Mouse (Mus musculus): Measurements from ENCODE around the gene Gm37240. TPM values are rescaled to one million over a fixed set of nuclear protein-coding genes. Genes with fewer than 3 reads are reported as not detected.
A peak's percentile ranks its signal among the peaks of the same experiment; 100 is the strongest.
"Not testable (repeated sequence)": the region's sequence is repeated elsewhere in the genome, so short reads cannot be mapped to it uniquely, and the experiment has no call there.

Gm37240 gene
- total RNA-seq, 1 experiment = 1.2 TPM

GRCm38 (mm10) chr3:85573864-85574830 lies 313.2 kb downstream of the Gm37240 start, which contains the start of gene Gatb:
Gene Gatb, plus strand, starts transcription at chr3:85574119.
- in situ Hi-C loops (cut with MboI; ENCODE audit: low sequenced_read_pairs in 2 of 2, unreplicated experiment in 2 of 2) = no loop called here

GRCm38 (mm10) chr3:85573216-85573863 lies 314.0 kb downstream of the Gm37240 start:
- Histone ChIP-seq H3K9ac (ENCODE audit: insufficient read depth, low read depth, low read length, poor library complexity, severe bottlenecking) (no peak overlapping the region; the same call in 1 of the 2 replicates), H3K4me1 (ENCODE audit: control insufficient read depth in 2 of 2, insufficient read depth in 2 of 2, low read length in 2 of 2, poor library complexity in 1 of 2) (no peaks in the 10 kb centered on the region), H3K9me3 (ENCODE audit: control insufficient read depth, insufficient read depth, low read depth, low read length) (no peaks in the 10 kb centered on the region), H3K36me3 (ENCODE audit: control insufficient read depth, insufficient read depth, low read length, poor library complexity, severe bottlenecking) (no peaks in the 10 kb centered on the region), H3K27ac (ENCODE audit: insufficient read depth, low read depth, low read length, poor library complexity, severe bottlenecking) (no peak overlapping the region), H3K4me3 (ENCODE audit: insufficient read depth in 1 of 2, low read depth in 1 of 2, low read length in 2 of 2, poor library complexity in 1 of 2, severe bottlenecking in 1 of 2) (peak overlapping the region; percentile 40 to 64; a peak in 3 of 4 replicates)
- in situ Hi-C loops (cut with MboI; ENCODE audit: low sequenced_read_pairs in 2 of 2, unreplicated experiment in 2 of 2) = no loop called here
- TF ChIP-seq ZNF384 (IDR thresholded peaks at IDR 0.05; ENCODE audit: low read depth, low read length) (no peak), CHD2 (IDR thresholded peaks at IDR 0.05; ENCODE audit: low read depth, low read length) (no peak; the same call in 1 of the 2 replicates), ZC3H11A (IDR thresholded peaks at IDR 0.05; ENCODE audit: borderline replicate concordance, low read depth, low read length) (no peak), MAFK (IDR thresholded peaks at IDR 0.05; ENCODE audit: insufficient read depth, low read depth, low read length) (no peak), HCFC1 (IDR thresholded peaks at IDR 0.05; ENCODE audit: borderline replicate concordance, insufficient read depth, low read length) (no peak)
- no peak for DNase-seq (ENCODE audit: low read depth, low spot score)

More at GRCm38 (mm10) chr3:85573864-85574830, 313.2 kb downstream of the Gm37240 start, which contains the start of gene Gatb:
- Histone ChIP-seq H3K36me3 (ENCODE audit: control insufficient read depth, insufficient read depth, low read length, poor library complexity, severe bottlenecking) (no peaks in the 10 kb centered on the region), H3K4me3 (ENCODE audit: insufficient read depth in 1 of 2, low read depth in 1 of 2, low read length in 2 of 2, poor library complexity in 1 of 2, severe bottlenecking in 1 of 2) (peak within 1 kb of the TSS; percentile 93 to 96), H3K9me3 (ENCODE audit: control insufficient read depth, insufficient read depth, low read depth, low read length) (no peaks in the 10 kb centered on the region), H3K27ac (ENCODE audit: insufficient read depth, low read depth, low read length, poor library complexity, severe bottlenecking) (peak within 1 kb of the TSS; percentile 54; the same call in 1 of the 2 replicates), H3K9ac (ENCODE audit: insufficient read depth, low read depth, low read length, poor library complexity, severe bottlenecking) (peak within 1 kb of the TSS; percentile 98), H3K4me1 (ENCODE audit: control insufficient read depth in 2 of 2, insufficient read depth in 2 of 2, low read length in 2 of 2, poor library complexity in 1 of 2) (no peaks in the 10 kb centered on the region)
- DNase-seq (ENCODE audit: low read depth, low spot score) = peak; percentile 97
- TF ChIP-seq CHD2 (IDR thresholded peaks at IDR 0.05; ENCODE audit: low read depth, low read length) (no peak; the same call in 1 of the 2 replicates), HCFC1 (IDR thresholded peaks at IDR 0.05; ENCODE audit: borderline replicate concordance, insufficient read depth, low read length) (peak; percentile 99), ZC3H11A (IDR thresholded peaks at IDR 0.05; ENCODE audit: borderline replicate concordance, low read depth, low read length) (no peak; the same call in 1 of the 2 replicates)

- H3K9ac ChIP-seq (ENCODE audit: insufficient read depth, low read depth, low read length, poor library complexity, severe bottlenecking); DNase-seq (ENCODE audit: low read depth, low spot score); H3K9me3 ChIP-seq (ENCODE audit: control insufficient read depth, insufficient read depth, low read depth, low read length); H3K4me1 ChIP-seq (ENCODE audit: control insufficient read depth in 2 of 2, insufficient read depth in 2 of 2, low read length in 2 of 2, poor library complexity in 1 of 2); H3K36me3 ChIP-seq (ENCODE audit: control insufficient read depth, insufficient read depth, low read length, poor library complexity, severe bottlenecking); H3K27ac ChIP-seq (ENCODE audit: insufficient read depth, low read depth, low read length, poor library complexity, severe bottlenecking); H3K4me3 ChIP-seq (ENCODE audit: insufficient read depth in 1 of 2, low read depth in 1 of 2, low read length in 2 of 2, poor library complexity in 1 of 2, severe bottlenecking in 1 of 2); in situ Hi-C loops (cut with MboI; ENCODE audit: low sequenced_read_pairs in 2 of 2, unreplicated experiment in 2 of 2): not testable (repeated sequence)
These were observed 314.8 kb downstream of the Gm37240 start for GRCm38 (mm10) chr3:85572502-85572901.

GRCm38 (mm10) chr3:85571276-85571675 lies 316.0 kb downstream of the Gm37240 start:
- no peak overlapping the region for H3K27ac ChIP-seq (ENCODE audit: insufficient read depth, low read depth, low read length, poor library complexity, severe bottlenecking)
- H3K4me1 ChIP-seq (ENCODE audit: control insufficient read depth in 2 of 2, insufficient read depth in 2 of 2, low read length in 2 of 2, poor library complexity in 1 of 2) = no peaks in the 10 kb centered on the region
- H3K4me3 ChIP-seq (ENCODE audit: insufficient read depth in 1 of 2, low read depth in 1 of 2, low read length in 2 of 2, poor library complexity in 1 of 2, severe bottlenecking in 1 of 2) = no peak overlapping the region
- H3K9ac ChIP-seq (ENCODE audit: insufficient read depth, low read depth, low read length, poor library complexity, severe bottlenecking) = no peak overlapping the region
- TF ChIP-seq MAFK (IDR thresholded peaks at IDR 0.05; ENCODE audit: insufficient read depth, low read depth, low read length) (no peak), HCFC1 (IDR thresholded peaks at IDR 0.05; ENCODE audit: borderline replicate concordance, insufficient read depth, low read length) (no peak), CHD2 (IDR thresholded peaks at IDR 0.05; ENCODE audit: low read depth, low read length) (no peak), ZC3H11A (IDR thresholded peaks at IDR 0.05; ENCODE audit: borderline replicate concordance, low read depth, low read length) (no peak), ZNF384 (IDR thresholded peaks at IDR 0.05; ENCODE audit: low read depth, low read length) (no peak)
- H3K36me3 ChIP-seq (ENCODE audit: control insufficient read depth, insufficient read depth, low read length, poor library complexity, severe bottlenecking) = no peaks in the 10 kb centered on the region
- H3K9me3 ChIP-seq (ENCODE audit: control insufficient read depth, insufficient read depth, low read depth, low read length) = no peaks in the 10 kb centered on the region
- DNase-seq (ENCODE audit: low read depth, low spot score) = peak; percentile 50
- in situ Hi-C loops (cut with MboI; ENCODE audit: low sequenced_read_pairs in 2 of 2, unreplicated experiment in 2 of 2) = no loop called here

Measured in ES-E14 (cell line).